Comparison of ENCODE assay signal across 26 mouse cellular contexts in the genomic region with DNA sequence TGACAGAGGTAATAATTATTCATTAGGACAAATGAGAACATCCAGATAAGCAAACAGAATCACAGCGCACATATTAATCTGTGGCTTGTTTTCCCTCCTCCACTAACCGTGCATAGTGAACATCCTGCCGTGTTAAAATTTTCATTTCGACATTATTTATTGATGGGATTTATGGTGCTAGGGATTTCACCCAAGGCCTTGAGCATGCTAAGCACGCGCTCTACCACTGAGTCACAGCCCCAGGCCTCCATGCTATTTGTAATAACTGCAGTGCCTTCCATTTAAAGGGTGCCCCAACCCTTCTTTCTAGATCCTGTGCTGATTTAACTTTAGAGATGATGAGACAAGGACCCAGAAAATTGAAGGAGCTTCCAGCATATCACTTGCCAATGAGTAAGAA. TPM values are rescaled to one million over a fixed set of nuclear protein-coding genes. Genes with fewer than 3 reads are reported as not detected.
A peak's percentile ranks its signal among the peaks of the same experiment; 100 is the strongest.
DNase-seq lines count a peak whose midpoint lies in the region; ATAC-seq lines count a peak whose summit lies in the region.
"Had no signal": no experiment of that assay in that cellular context is flagged by ENCODE, and none has a peak within 500 bp of the region (broad histone marks: within the 10 kb centered on the region; RNA-seq: fewer than 3 reads in every experiment).

No protein-coding gene starts in this region.

- peaks cover 5% of the 10 kb centered on the region; the same call in 1 of the 2 replicates for H3K4me1 ChIP-seq in midbrain, embryonic 14.5 days (ENCODE audit: control insufficient read depth, insufficient read depth, low read length)
- H3K4me1 ChIP-seq in midbrain, embryonic 16.5 days (ENCODE audit: control insufficient read depth, insufficient read depth, low read length) = peaks cover 2% of the 10 kb centered on the region; the same call in 1 of the 2 replicates
- H3K4me1 ChIP-seq in neural tube, embryonic 13.5 days (replicated peaks) = peaks cover 23% of the 10 kb centered on the region
- H3K4me1 ChIP-seq in neural tube, embryonic 15.5 days = peaks cover 16% of the 10 kb centered on the region
- H3K4me1 ChIP-seq: embryonic facial prominence, embryonic 13.5 days; embryonic facial prominence, embryonic 15.5 days had no signal

- ATAC-seq in midbrain, embryonic 14.5 days (ENCODE audit: low FRiP score, low TSS enrichment) = no peak
- no peak for ATAC-seq in midbrain, embryonic 16.5 days
- no peak; the same call in 1 of the 2 replicates for ATAC-seq in neural tube, embryonic 13.5 days (ENCODE audit: low read depth)
- no peak for ATAC-seq in neural tube, embryonic 15.5 days (ENCODE audit: low FRiP score)
- ATAC-seq: forebrain, embryonic 14.5 days; forebrain, embryonic 16.5 days had no signal

- no peak overlapping the region for H3K4me3 ChIP-seq in midbrain, embryonic 14.5 days (replicated peaks; ENCODE audit: low read depth, low read length)
- no peak overlapping the region for H3K4me3 ChIP-seq in midbrain, embryonic 16.5 days (ENCODE audit: low read depth, low read length)
- H3K4me3 ChIP-seq in neural tube, embryonic 13.5 days = no peak overlapping the region
- no peak overlapping the region for H3K4me3 ChIP-seq in neural tube, embryonic 15.5 days (replicated peaks)
- H3K4me3 ChIP-seq: embryonic facial prominence, embryonic 13.5 days; embryonic facial prominence, embryonic 15.5 days; erythroblast, embryonic 14.5 days; forebrain, embryonic 10.5 days; forebrain, embryonic 12.5 days had no signal

- no peak overlapping the region for H3K9ac ChIP-seq in midbrain, embryonic 14.5 days (replicated peaks; ENCODE audit: low read length)
- H3K9ac ChIP-seq in midbrain, embryonic 16.5 days (ENCODE audit: low read depth, low read length) = no peak overlapping the region
- no peak overlapping the region for H3K9ac ChIP-seq in neural tube, embryonic 13.5 days
- no peak overlapping the region for H3K9ac ChIP-seq in neural tube, embryonic 15.5 days (replicated peaks)
- H3K9ac ChIP-seq: embryonic facial prominence, embryonic 13.5 days; embryonic facial prominence, embryonic 15.5 days; forebrain, embryonic 12.5 days had no signal

- no peaks in the 10 kb centered on the region for H3K27me3 ChIP-seq in midbrain, embryonic 14.5 days (ENCODE audit: control insufficient read depth, insufficient read depth, low read length)
- no peaks in the 10 kb centered on the region for H3K27me3 ChIP-seq in midbrain, embryonic 16.5 days (ENCODE audit: control insufficient read depth, insufficient read depth, low read depth, low read length)
- H3K27me3 ChIP-seq in neural tube, embryonic 13.5 days = no peaks in the 10 kb centered on the region
- H3K27me3 ChIP-seq in neural tube, embryonic 15.5 days (replicated peaks) = no peaks in the 10 kb centered on the region
- H3K27me3 ChIP-seq: embryonic facial prominence, embryonic 13.5 days; embryonic facial prominence, embryonic 15.5 days; forebrain, embryonic 12.5 days had no signal

- WGBS in midbrain, embryonic 14.5 days = 71% methylated on average over 6 of the region's 6 CpGs
- WGBS in midbrain, embryonic 16.5 days = 80% methylated on average over 6 of the region's 6 CpGs
- 48% methylated on average over 6 of the region's 6 CpGs for WGBS in neural tube, embryonic 13.5 days
- 59% methylated on average over 6 of the region's 6 CpGs for WGBS in neural tube, embryonic 15.5 days

- H3K27ac ChIP-seq in midbrain, embryonic 14.5 days (replicated peaks; ENCODE audit: low read depth, low read length) = no peak overlapping the region
- no peak overlapping the region for H3K27ac ChIP-seq in midbrain, embryonic 16.5 days (ENCODE audit: low read length)
- 0 out of 2 replicates have a peak overlapping the region, but pooled peaks have one; percentile 3 for H3K27ac ChIP-seq in neural tube, embryonic 13.5 days (replicated peaks)
- H3K27ac ChIP-seq in neural tube, embryonic 15.5 days (replicated peaks) = 0 out of 2 replicates have a peak overlapping the region, but pooled peaks have one; percentile 9
- H3K27ac ChIP-seq: embryonic facial prominence, embryonic 13.5 days; embryonic facial prominence, embryonic 15.5 days; forebrain, embryonic 10.5 days; forebrain, embryonic 12.5 days had no signal

- H3K4me2 ChIP-seq in midbrain, embryonic 14.5 days (ENCODE audit: low read length) = no peak overlapping the region
- H3K4me2 ChIP-seq in midbrain, embryonic 16.5 days (ENCODE audit: low read length) = no peak overlapping the region
- no peak overlapping the region for H3K4me2 ChIP-seq in neural tube, embryonic 13.5 days
- H3K4me2 ChIP-seq in neural tube, embryonic 15.5 days = no peak overlapping the region
- H3K4me2 ChIP-seq: embryonic facial prominence, embryonic 13.5 days; embryonic facial prominence, embryonic 15.5 days; forebrain, embryonic 12.5 days had no signal

- peak; percentile 25 for DNase-seq in adrenal gland, postnatal 14 days
- no peak for DNase-seq in adrenal gland, postnatal 4 days (ENCODE audit: low spot score in 2 of 2)
- DNase-seq in midbrain, embryonic 14.5 days = peak; percentile 57
- no peak for DNase-seq in neural tube, embryonic 10.5 days (ENCODE audit: extremely low spot score, low spot score)
- DNase-seq in left cerebral cortex, adult 8-10 months (ENCODE audit: low spot score in 2 of 2) = no peak
- DNase-seq: adrenal gland, postnatal 25 days; cerebellum, adult 11 months; cerebellum, adult 18-20 months; cerebellum, adult 8-10 months; cerebellum, adult 9-11 months; cerebellum, postnatal 14 days; cerebellum, postnatal 36 days; embryo, embryonic 11 days had no signal

- H3K9me3 ChIP-seq in midbrain, embryonic 14.5 days (ENCODE audit: control insufficient read depth, low read length) = no peaks in the 10 kb centered on the region
- no peaks in the 10 kb centered on the region for H3K9me3 ChIP-seq in midbrain, embryonic 16.5 days (replicated peaks; ENCODE audit: control insufficient read depth, low read length, poor library complexity, severe bottlenecking)
- no peaks in the 10 kb centered on the region for H3K9me3 ChIP-seq in neural tube, embryonic 13.5 days
- H3K9me3 ChIP-seq in neural tube, embryonic 15.5 days (replicated peaks) = no peaks in the 10 kb centered on the region
- H3K9me3 ChIP-seq: embryonic facial prominence, embryonic 13.5 days; embryonic facial prominence, embryonic 15.5 days; forebrain, embryonic 10.5 days; forebrain, embryonic 12.5 days had no signal

- no peaks in the 10 kb centered on the region for H3K36me3 ChIP-seq in midbrain, embryonic 14.5 days (ENCODE audit: control insufficient read depth, insufficient read depth, low read length)
- H3K36me3 ChIP-seq in midbrain, embryonic 16.5 days (ENCODE audit: control insufficient read depth, insufficient read depth, low read length) = no peaks in the 10 kb centered on the region
- H3K36me3 ChIP-seq in neural tube, embryonic 13.5 days = no peaks in the 10 kb centered on the region
- no peaks in the 10 kb centered on the region for H3K36me3 ChIP-seq in neural tube, embryonic 15.5 days
- H3K36me3 ChIP-seq: embryonic facial prominence, embryonic 13.5 days; embryonic facial prominence, embryonic 15.5 days; forebrain, embryonic 12.5 days had no signal

RNA-seq across cellular contexts. Expression of a gene that starts 36.2 kb away (rescaled TPM):
- total RNA-seq in adrenal gland, postnatal 14 days (2021) = 11.3 and 14.6 TPM in 2 replicates
- 10 to 100 TPM; 22.4 to 23.1 TPM for total RNA-seq in adrenal gland, postnatal 4 days (2021)
- 21.7 and 30.4 TPM in 2 replicates for polyA plus RNA-seq in midbrain, embryonic 14.5 days (2014; fragmentation: Nextera tagmentation; extraction: Ambion mirVana)
- 41.8 and 43.3 TPM in 2 replicates for polyA plus RNA-seq in midbrain, embryonic 16.5 days (2015; fragmentation: Nextera tagmentation; extraction: Ambion mirVana)
- 27.9 and 28.9 TPM in 2 replicates for polyA plus RNA-seq in neural tube, embryonic 13.5 days (2015; fragmentation: Nextera tagmentation; extraction: Ambion mirVana)
- polyA plus RNA-seq in neural tube, embryonic 15.5 days (2015; fragmentation: Nextera tagmentation; extraction: Ambion mirVana) = 32.9 and 35.0 TPM in 2 replicates
- total RNA-seq in left cerebral cortex, adult 8-10 months (2022) = 100 to 1,000 TPM in 1 of 4 experiments, 10 to 100 TPM in 3; 94.5 to 107 (median 97.9) TPM
- total RNA-seq: common myeloid progenitor, adult 5-6 weeks; MEL had no signal
- polyA plus RNA-seq: C2C12 had no signal

Comparison
In these comparisons a context has a peak if more than half of its experiments do, and no peak if none do; other contexts are left out.
1. DNase-seq: peak in adrenal gland, postnatal 14 days (single experiment) and midbrain, embryonic 14.5 days (single experiment); none in adrenal gland, postnatal 4 days (0 of 2), neural tube, embryonic 10.5 days (single experiment) and left cerebral cortex, adult 8-10 months (0 of 2).
2. H3K27ac ChIP-seq: peak in neural tube, embryonic 13.5 days (single experiment) and neural tube, embryonic 15.5 days (single experiment); none in midbrain, embryonic 14.5 days (single experiment) and midbrain, embryonic 16.5 days (single experiment).